Mouse (Mus musculus) lung, adult 2 months (tissue): ENCODE results near the gene Akt1.

Experiments used
- CTCF ChIP-seq: fragments of 200-500 bp; IDR thresholded peaks from 2 replicates; pipeline ENCODE4 v1.5.1; 2011; ENCODE audit warnings: mild to moderate bottlenecking, low read length, control low read depth; ENCODE audit not compliant: insufficient read depth
- POLR2A ChIP-seq: fragments of 200-500 bp; IDR thresholded peaks from 2 replicates; pipeline ENCODE4 v1.6.1; 2011; ENCODE audit warnings: low read depth, mild to moderate bottlenecking, control low read depth, low read length, borderline replicate concordance; ENCODE audit errors: extremely low read depth

- TF ChIP-seq CTCF, result peak; percentile 84
- no peak for TF ChIP-seq POLR2A
These were observed 56.7 kb downstream of the Akt1 start for GRCm38 (mm10) chr12:112617898-112618380.
